Mouse (Mus musculus) large intestine, adult 2 months (tissue): ENCODE results near the gene Gpr18. TPM values are rescaled to one million over a fixed set of nuclear protein-coding genes. Genes with fewer than 3 reads are reported as not detected.

Source experiments
- DNase-seq: peaks from one replicate; pipeline ENCODE4 v3.0.0-alpha.2; 2012; ENCODE audit warnings: low read depth, low spot score
- WGBS: fragments of 180-500 bp; shearing (Covaris S2); methylation state at CpG from one replicate; pipeline ENCODE4 v1.1.7; 2018; 5-methylcytosine and 5-hydroxymethylcytosine counted together
- polyA plus RNA-seq: library from polyadenylated mRNA; depleted of rRNA; stranded (reverse); fragments of >200 nt; gene quantifications from 2 replicates; pipeline ENCODE4 v1.2.3, GENCODE M21; 2012

Gpr18 gene
- polyA plus RNA-seq, 1 experiment: 12.9 TPM

DNA sequence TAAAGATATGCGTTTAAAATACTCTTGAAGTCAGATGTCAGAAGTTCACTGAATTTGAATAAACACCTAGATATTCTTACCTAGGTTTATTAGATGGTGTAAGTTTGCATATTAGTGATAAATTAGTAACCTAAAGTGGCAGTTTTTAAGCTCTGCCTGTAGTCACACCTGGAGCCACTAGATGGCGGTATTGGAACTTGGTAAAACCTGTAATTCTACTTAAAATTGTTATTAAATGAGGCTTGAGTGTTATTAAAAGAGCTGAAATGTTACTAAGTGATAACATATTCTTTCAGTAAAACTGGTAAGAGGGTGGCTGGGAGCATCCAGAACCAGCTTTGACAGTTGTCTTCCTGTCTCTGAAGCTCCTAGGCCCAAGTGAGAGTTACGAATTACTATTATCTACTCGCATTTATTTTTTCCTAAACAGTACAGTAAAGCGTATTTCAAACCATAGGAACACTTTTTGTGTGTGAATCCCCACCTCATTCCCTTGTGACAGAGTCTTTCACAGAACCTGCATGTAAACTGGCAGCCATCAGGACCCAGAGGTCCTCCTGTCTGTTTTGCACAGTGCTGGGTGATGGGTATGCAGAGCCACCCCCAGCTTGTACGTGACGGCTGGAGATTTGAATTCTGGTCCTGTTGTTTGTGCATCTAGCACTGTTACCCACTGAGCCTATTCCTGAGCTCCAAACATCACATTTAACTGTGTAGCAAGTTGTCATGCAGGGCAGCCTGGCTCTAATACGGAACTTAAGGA is 13.0 kb upstream of the Gpr18 start:
- DNase-seq: peak; percentile 50
- 68% methylated on average over 8 of the region's 8 CpGs for WGBS

DNA sequence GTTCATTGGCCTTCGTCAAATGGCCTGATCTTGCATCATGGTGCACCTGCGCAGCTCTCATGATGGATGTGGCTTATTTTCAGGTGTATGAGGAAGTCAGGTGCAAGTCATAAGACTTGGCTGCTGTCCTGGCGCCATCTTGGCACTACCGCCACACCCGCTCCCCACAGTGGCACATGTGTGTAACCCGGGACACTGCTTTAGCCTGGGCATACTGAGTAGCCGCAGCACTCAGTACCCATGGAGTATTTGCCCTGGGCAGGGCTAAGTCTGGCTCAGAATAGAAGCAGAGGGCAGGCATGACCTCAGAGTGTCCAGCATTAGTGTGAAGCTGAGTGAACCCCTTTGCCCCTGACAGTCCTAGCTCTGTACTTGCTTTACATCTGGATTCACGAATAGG is 11.9 kb upstream of the Gpr18 start:
- WGBS: 98% methylated on average over 8 of the region's 8 CpGs
- DNase-seq: no peak

GRCm38 (mm10) chr14:121926901-121927300 is 11.3 kb upstream of the Gpr18 start:
- no peak for DNase-seq
- WGBS: 87% methylated on average over 6 of the region's 6 CpGs

DNA sequence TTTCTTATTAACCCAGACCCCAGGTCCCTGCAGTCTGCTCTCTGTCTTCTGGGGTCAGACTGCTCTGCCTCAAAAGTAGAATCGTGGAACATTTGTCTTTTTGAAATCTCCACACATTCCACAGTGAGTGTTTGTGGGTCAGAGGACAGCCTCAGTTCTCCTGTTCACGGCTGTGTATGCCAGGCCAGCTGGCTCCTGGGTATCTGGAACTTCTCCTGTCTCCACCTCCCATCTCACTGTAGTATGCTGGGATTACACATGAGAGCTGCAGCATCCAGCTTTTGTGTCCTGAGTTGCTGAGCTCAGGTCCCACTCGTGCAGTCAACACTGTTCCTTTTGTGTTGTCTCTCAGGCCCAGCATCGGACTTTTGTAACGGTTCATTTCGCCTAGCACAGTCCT is 9.3 kb upstream of the Gpr18 start:
- 72% methylated on average over 6 of the region's 6 CpGs for WGBS

DNA sequence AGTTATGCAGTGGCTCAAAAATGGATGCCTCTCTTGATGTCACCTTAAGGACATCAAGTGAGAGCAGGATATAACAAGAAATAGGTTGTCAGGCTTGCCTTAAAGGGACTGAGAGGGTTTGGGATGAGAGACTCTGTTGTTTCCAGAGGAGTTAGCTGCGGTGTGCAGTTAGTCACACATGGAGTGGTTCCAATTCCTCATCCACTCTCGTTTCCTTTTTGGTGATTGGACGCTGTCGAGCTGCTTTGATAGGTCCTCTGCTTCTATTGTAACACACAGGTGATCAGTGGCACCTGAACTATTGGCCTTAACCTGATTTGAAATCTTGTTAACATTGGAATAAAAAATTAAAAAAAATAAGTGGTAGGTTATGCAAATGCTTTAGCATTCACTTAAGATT is 7.2 kb upstream of the Gpr18 start:
- 73% methylated on average over 4 of the region's 4 CpGs for WGBS
- no peak for DNase-seq

More for the DNA sequence above, 9.3 kb upstream of the Gpr18 start:
- DNase-seq: no peak

DNA sequence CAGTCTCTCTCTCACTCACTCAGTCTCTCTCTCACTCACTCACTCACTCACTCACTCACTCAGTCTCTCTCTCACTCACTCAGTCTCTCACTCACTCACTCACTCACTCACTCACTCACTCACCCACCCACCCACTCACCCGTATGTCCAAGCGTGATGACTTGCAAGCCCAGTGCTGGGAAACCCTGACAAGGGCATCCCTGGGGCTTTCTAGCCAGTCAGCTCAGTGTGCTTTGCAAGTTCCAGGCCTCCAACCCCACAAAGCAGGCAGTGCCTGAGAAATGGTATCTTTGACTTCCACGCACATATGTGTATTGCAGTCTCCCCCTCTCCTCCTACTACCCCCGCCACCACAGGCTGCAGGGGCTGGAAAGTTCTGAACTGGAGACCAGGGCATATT is 6.4 kb upstream of the Gpr18 start:
- 92% methylated on average over 4 of the region's 4 CpGs for WGBS
- DNase-seq: no peak

GRCm38 (mm10) chr14:121920511-121921124 is 5.0 kb upstream of the Gpr18 start:
- no peak for DNase-seq
- 83% methylated on average over 12 of the region's 12 CpGs for WGBS

- DNase-seq: no peak
- WGBS: 7% methylated on average over 3 of the region's 3 CpGs
Observed at GRCm38 (mm10) chr14:121919752-121920151, 4.2 kb upstream of the Gpr18 start.

DNA sequence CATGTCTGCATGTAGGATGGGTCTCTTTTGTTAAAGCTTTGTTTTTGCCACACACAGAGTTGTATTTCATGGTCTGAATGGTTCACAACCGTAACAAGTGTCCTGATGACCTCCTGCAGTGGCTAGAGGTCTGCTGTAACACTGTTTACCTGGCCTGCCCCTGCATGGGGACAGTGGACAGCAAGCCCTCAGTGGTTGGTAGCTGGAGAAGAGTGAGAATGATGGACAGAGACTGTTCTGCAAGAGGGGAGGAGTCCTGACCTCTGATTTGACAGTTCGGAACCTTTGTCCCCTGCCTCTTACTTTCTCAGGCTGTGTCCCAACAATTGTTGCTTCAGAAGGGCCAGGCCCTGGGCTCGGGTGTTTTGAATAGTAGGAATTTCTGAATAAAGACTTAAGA is 2.7 kb upstream of the Gpr18 start:
- DNase-seq: no peak
- 83% methylated on average over 3 of the region's 3 CpGs for WGBS

DNA sequence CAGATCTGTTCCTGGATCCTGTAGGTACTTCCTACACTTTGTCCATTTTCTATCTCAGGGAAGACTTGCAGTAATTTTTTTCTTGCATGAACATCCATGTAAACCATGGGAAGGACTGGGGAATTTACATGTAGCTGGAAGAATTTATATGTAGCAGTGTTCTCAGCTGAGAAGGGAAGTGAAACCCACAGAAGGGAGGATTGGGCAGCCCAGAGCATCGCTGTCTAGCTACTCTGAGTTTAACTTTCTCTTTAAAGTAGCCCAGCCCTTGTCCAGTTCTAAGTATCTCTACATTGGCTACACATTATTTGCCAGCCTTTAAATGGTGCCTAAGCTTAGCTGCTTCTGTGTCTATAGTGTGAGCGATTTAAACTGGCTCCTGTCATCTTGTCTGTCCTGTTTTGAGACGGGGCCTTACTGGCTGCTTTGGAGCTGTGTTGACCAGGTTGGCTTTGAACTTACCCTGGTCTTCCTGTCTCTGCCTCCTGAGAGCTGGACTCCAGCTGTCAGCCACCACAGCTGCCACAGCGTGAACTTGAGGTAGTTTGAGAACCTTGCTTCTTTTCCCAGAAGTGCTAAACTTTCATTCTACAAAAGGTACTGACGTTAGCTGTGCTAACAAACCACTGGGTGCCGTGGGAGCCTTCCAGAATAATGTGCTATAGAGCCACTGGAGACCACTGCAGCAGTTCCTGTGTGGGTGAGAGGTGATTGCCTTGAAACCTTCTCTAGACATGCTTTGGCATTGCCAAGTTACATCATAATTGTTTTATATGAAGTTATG is 922 bp upstream of the Gpr18 start:
- DNase-seq: no peak
- WGBS: 85% methylated on average over 6 of the region's 6 CpGs

GRCm38 (mm10) chr14:121915143-121915542 is 438 bp downstream of the Gpr18 start:
- DNase-seq: no peak

DNA sequence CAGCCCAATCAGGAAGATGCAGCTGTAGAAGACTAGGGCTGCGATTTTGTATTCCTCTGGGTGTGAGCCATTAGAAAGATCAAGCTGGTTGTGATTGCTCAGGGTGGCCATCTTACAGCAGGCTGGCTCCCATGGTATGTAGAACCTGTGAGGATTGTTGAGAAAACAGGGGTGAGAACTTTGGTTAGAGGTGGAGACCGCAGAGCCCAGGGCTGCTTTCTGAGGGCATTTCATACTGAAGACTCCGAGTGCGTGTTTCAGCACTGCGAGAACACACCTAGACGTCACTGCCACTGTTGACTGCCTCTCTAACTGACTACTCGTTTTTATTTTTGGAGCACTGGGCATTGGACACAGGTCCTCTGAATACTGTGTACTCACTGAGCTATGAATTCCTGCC is 3.1 kb downstream of the Gpr18 start:
- 93% methylated on average over 7 of the region's 7 CpGs for WGBS
- DNase-seq: no peak

More at GRCm38 (mm10) chr14:121915143-121915542, 438 bp downstream of the Gpr18 start:
- WGBS: 81% methylated on average over 5 of the region's 5 CpGs

DNA sequence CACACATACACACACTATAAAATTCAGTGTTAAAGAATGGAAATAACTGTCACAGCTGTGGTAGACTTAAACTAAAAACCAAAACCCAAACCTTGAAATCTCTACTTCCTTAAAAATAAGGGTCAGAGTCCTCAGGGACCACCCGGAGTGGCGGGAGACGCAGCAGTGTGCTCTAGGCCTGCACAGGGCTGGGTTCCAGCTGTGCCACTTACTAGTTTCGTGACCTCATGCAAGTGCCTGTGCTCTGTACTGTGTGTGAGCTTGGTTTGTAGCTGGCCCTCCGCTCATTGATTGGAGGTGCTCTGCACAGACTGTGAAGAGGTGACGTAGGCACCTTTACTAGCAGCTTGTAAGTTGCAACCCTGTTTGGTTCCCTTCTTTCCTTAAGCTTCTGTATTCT is 5.7 kb downstream of the Gpr18 start:
- WGBS: 76% methylated on average over 6 of the region's 6 CpGs
- DNase-seq: no peak

GRCm38 (mm10) chr14:121906992-121907681 is 8.4 kb downstream of the Gpr18 start:
- 81% methylated on average over 11 of the region's 11 CpGs for WGBS
- no peak for DNase-seq

- WGBS: 75% methylated on average over 8 of the region's 8 CpGs
- no peak for DNase-seq
Observed at GRCm38 (mm10) chr14:121906341-121906991, 9.1 kb downstream of the Gpr18 start.

GRCm38 (mm10) chr14:121904754-121905153 is 10.8 kb downstream of the Gpr18 start:
- WGBS: 48% methylated on average over 3 of the region's 3 CpGs
- DNase-seq: no peak

DNA sequence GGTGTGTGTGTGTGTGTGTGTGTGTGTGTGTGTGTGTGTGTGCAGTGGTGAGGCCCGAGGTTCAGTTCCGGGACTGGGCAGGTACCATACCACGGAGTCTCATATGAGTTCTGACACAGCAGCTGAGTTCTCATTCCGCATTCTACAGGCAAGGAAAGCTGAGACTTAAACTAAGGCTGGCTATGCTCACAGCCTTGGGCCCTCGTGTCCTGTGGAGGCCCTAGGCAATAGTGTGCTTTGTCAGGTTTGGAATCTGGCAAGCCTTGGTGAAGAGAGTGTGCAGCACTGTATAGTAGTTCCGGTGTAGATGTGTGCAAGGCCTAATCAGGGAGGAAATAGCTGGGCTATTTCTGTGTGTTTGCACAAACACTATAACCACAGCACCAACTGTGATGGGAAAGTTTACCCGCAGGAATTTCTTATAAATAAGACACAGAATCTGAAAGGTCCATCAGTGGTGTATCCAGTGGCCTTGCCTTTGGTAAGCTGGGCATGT is 12.2 kb downstream of the Gpr18 start:
- 76% methylated on average over 7 of the region's 7 CpGs for WGBS
- DNase-seq: no peak

GRCm38 (mm10) chr14:121901511-121901910 is 14.1 kb downstream of the Gpr18 start:
- no peak for DNase-seq
- 92% methylated on average over 6 of the region's 6 CpGs for WGBS

GRCm38 (mm10) chr14:121899071-121899470 is 16.5 kb downstream of the Gpr18 start:
- 92% methylated on average over 3 of the region's 3 CpGs for WGBS
- DNase-seq: no peak
